Mouse (Mus musculus) heart, adult 2 months (tissue): ENCODE measurements at regions not wholly inside any gene's neighbourhood (a gene's known extent, or its start where the extent isn't known, plus 50 kb on each side); places are given as distances from the start of the nearest gene placed in this dataset.

Experiments
- DNase-seq, 2 experiments: peaks; one replicate each; pipeline ENCODE4 v3.0.0; 2021
- H3K27ac ChIP-seq: fragments of 200-600 bp; 2 replicates; pipeline ENCODE4 v1.8.1; 2022
- H3K27me3 ChIP-seq: fragments of 200-500 bp; 2 replicates; pipeline ENCODE4 v1.6.1; 2012; ENCODE audit warnings: mild to moderate bottlenecking, low read length, inconsistent platforms, mixed read lengths; ENCODE audit not compliant: control insufficient read depth, insufficient read depth
- H3K36me3 ChIP-seq: fragments of 200-500 bp; 2 replicates; pipeline ENCODE4 v1.6.1; 2012; ENCODE audit warnings: low read length, inconsistent platforms; ENCODE audit not compliant: control insufficient read depth, insufficient read depth
- H3K4me1 ChIP-seq: fragments of 200-500 bp; 2 replicates; pipeline ENCODE4 v1.6.1; 2011; ENCODE audit warnings: low read length; ENCODE audit not compliant: control insufficient read depth, insufficient read depth
- H3K4me3 ChIP-seq: fragments of 200-600 bp; 2 replicates; pipeline ENCODE4 v1.8.1; 2022
- H3K79me2 ChIP-seq: fragments of 200-500 bp; replicated peaks from 2 replicates; pipeline ENCODE4 v1.6.1; 2012; ENCODE audit warnings: mild to moderate bottlenecking, inconsistent platforms, low read length, moderate library complexity, mixed read lengths; ENCODE audit not compliant: control insufficient read depth, insufficient read depth
- H3K9ac ChIP-seq: fragments of 200-500 bp; 2 replicates; pipeline ENCODE4 v1.6.1; 2012; ENCODE audit warnings: low read depth, mild to moderate bottlenecking, control low read depth, inconsistent platforms, low read length, mixed read lengths
- CTCF ChIP-seq: fragments of 200-600 bp; IDR thresholded peaks from 2 replicates; pipeline ENCODE4 v1.8.1; 2022; ENCODE audit warnings: antibody characterized with exemption, mild to moderate bottlenecking, moderate library complexity
- EP300 ChIP-seq: fragments of 200-500 bp; IDR thresholded peaks from 2 replicates; pipeline ENCODE4 v1.6.1; 2011; ENCODE audit warnings: low read depth, low read length, control low read depth; ENCODE audit not compliant: insufficient read depth
- POLR2A ChIP-seq: fragments of 200-500 bp; IDR thresholded peaks from 2 replicates; pipeline ENCODE4 v1.6.1; 2011; ENCODE audit warnings: mild to moderate bottlenecking, low read depth, low read length, control low read depth; ENCODE audit not compliant: insufficient read depth
- WGBS: fragments of 180-500 bp; shearing (Covaris S2); methylation state at CpG from one replicate; pipeline ENCODE4 v1.1.7; 2018; 5-methylcytosine and 5-hydroxymethylcytosine counted together
- intact Hi-C: fragments of 180-260 bp; cut with DNase I; formaldehyde crosslinking; loops from one replicate; pipeline ENCODE4 v1.15.1; 2025

- TF ChIP-seq EP300 (no peak), CTCF (peak; percentile 45)
- Histone ChIP-seq H3K4me1 (no peaks in the 10 kb centered on the region), H3K36me3 (no peaks in the 10 kb centered on the region), H3K4me3 (no peak overlapping the region), H3K27ac (no peak overlapping the region), H3K79me2 (no peaks in the 10 kb centered on the region), H3K9ac (no peak overlapping the region), H3K27me3 (no peaks in the 10 kb centered on the region)
- intact Hi-C loops, result loop anchor here (10.0 kb wide), 1 partner anchor 265 kb away; no protein-coding TSS in a partner anchor
- DNase-seq, result no peak
- 27% methylated on average over 1 of the region's 1 CpGs for WGBS
Measured at GRCm38 (mm10) chr5:97330074-97330473, 62.1 kb downstream of the Naa11 start.

GRCm38 (mm10) chr5:97325831-97326230 lies 66.3 kb downstream of the Naa11 start:
- Histone ChIP-seq H3K27me3 (no peaks in the 10 kb centered on the region), H3K4me3 (no peak overlapping the region), H3K9ac (no peak overlapping the region), H3K4me1 (no peaks in the 10 kb centered on the region), H3K79me2 (no peaks in the 10 kb centered on the region), H3K36me3 (no peaks in the 10 kb centered on the region), H3K27ac (no peak overlapping the region)
- intact Hi-C loops, result no loop called here
- TF ChIP-seq CTCF (no peak), EP300 (no peak), POLR2A (no peak)
- DNase-seq, result no peak
- 82% methylated on average over 5 of the region's 5 CpGs for WGBS

- no peak for DNase-seq
- Histone ChIP-seq H3K4me1 (no peaks in the 10 kb centered on the region), H3K79me2 (no peaks in the 10 kb centered on the region), H3K27me3 (no peaks in the 10 kb centered on the region), H3K27ac (no peak overlapping the region), H3K9ac (no peak overlapping the region), H3K36me3 (no peaks in the 10 kb centered on the region), H3K4me3 (no peak overlapping the region)
- TF ChIP-seq POLR2A, result no peak
- TF ChIP-seq EP300, result no peak
- TF ChIP-seq CTCF, result no peak
- intact Hi-C loops, result no loop called here
- WGBS, result 39% methylated on average over 3 of the region's 3 CpGs
Measured at GRCm38 (mm10) chr5:97323873-97324272, 68.3 kb downstream of the Naa11 start.

- intact Hi-C loops, result no loop called here
Measured at GRCm38 (mm10) chr5:97319816-97320487, 72.2 kb downstream of the Naa11 start.

GRCm38 (mm10) chr5:97306902-97307301 lies 85.3 kb downstream of the Naa11 start:
- 81% methylated on average over 4 of the region's 4 CpGs for WGBS
- no peak for TF ChIP-seq EP300
- no peak for TF ChIP-seq CTCF
- TF ChIP-seq POLR2A, result no peak
- intact Hi-C loops, result no loop called here

More at GRCm38 (mm10) chr5:97319816-97320487, 72.2 kb downstream of the Naa11 start:
- no peak overlapping the region for H3K9ac ChIP-seq
- WGBS, result 68% methylated on average over 2 of the region's 2 CpGs
- TF ChIP-seq POLR2A (no peak), EP300 (no peak), CTCF (no peak)
- no peak overlapping the region for H3K27ac ChIP-seq
- no peaks in the 10 kb centered on the region for H3K36me3 ChIP-seq
- no peak for DNase-seq
- no peak overlapping the region for H3K4me3 ChIP-seq
- no peaks in the 10 kb centered on the region for H3K27me3 ChIP-seq
- H3K79me2 ChIP-seq, result no peaks in the 10 kb centered on the region
- H3K4me1 ChIP-seq, result no peaks in the 10 kb centered on the region

GRCm38 (mm10) chr5:97304921-97305320 lies 87.3 kb downstream of the Naa11 start:
- H3K9ac ChIP-seq, result no peak overlapping the region
- no peaks in the 10 kb centered on the region for H3K79me2 ChIP-seq
- TF ChIP-seq CTCF (no peak), EP300 (no peak), POLR2A (no peak)
- no peaks in the 10 kb centered on the region for H3K4me1 ChIP-seq
- H3K27ac ChIP-seq, result no peak overlapping the region
- no peak overlapping the region for H3K4me3 ChIP-seq
- H3K27me3 ChIP-seq, result no peaks in the 10 kb centered on the region
- 64% methylated on average over 4 of the region's 4 CpGs for whole genome bisulfite sequencing
- intact Hi-C loops, result no loop called here
- DNase-seq, result no peak
- no peaks in the 10 kb centered on the region for H3K36me3 ChIP-seq

More at GRCm38 (mm10) chr5:97306902-97307301, 85.3 kb downstream of the Naa11 start:
- H3K36me3 ChIP-seq, result no peaks in the 10 kb centered on the region
- no peaks in the 10 kb centered on the region for H3K79me2 ChIP-seq
- no peak overlapping the region for H3K9ac ChIP-seq
- no peak for DNase-seq
- H3K4me3 ChIP-seq, result no peak overlapping the region
- H3K27ac ChIP-seq, result no peak overlapping the region
- H3K4me1 ChIP-seq, result no peaks in the 10 kb centered on the region
- H3K27me3 ChIP-seq, result no peaks in the 10 kb centered on the region
